Mouse (Mus musculus): Measurements from ENCODE around the gene Rab11fip4.

- no peak for TF ChIP-seq CTCF (IDR thresholded peaks at IDR 0.05; ENCODE audit: borderline replicate concordance, insufficient read depth, low read depth, low read length)
- no peak for TF ChIP-seq POLR2A (IDR thresholded peaks at IDR 0.05; ENCODE audit: borderline replicate concordance, insufficient read depth, low read length)
Measured at GRCm38 (mm10) chr11:79666544-79666943, 75.5 kb downstream of the Rab11fip4 start.
